Mouse (Mus musculus) adrenal gland, adult 18-20 months (tissue): ENCODE measurements around the gene Ubxn10. TPM values are rescaled to one million over a fixed set of nuclear protein-coding genes. Genes with fewer than 3 reads are reported as not detected.

Experiments used
- DNase-seq, 2 experiments: peaks; one replicate each; pipeline ENCODE4 v3.0.0; 2021 to 2022; ENCODE audit warnings: low spot score in 2 of 2
- total RNA-seq, 2 experiments: library from RNA; stranded (reverse); gene quantifications; 1 replicate in 1 of 2; 2 replicates in 1 of 2; pipeline ENCODE4 v1.2.3; 2021

Ubxn10 gene
- total RNA-seq, 2 experiments from 2014 or later = 0.70 to 0.99 TPM

DNA sequence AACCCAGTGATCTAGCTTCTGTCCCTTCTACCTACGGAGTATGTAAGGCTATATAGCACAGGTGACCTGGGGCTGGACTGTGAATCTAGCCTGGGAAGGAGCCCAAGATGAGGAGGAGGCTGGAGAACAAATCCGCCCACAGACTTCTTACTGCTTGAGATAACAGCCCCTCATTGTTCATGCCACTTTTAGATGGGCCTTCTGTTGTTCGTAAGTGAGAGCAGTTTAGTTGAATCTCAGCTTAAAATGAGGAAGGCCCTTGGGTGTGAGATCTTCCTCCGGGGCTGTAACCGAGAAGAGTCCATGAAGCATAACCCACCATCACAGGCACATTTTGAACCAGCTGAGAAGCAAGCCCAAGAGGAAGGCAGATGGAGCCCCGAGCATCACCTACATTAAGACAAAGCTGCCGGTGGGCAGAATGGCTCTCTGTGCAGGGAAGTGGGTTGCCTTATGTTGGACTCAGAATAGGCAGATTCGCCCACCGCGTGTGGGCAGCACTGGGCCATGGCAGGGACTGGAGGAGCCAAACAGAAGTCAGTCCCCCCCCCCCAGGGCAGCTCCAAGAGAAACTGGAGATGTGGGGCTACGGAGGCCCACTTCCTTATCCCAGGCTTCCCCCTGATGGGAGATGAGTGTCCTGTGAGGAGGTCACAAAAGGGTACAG, 76.9 kb downstream of the Ubxn10 start:
- DNase-seq = no peak

Other genes with a start within 250 kb of the Ubxn10 start
- not detected for gene Vwa5b1, start 101.3 kb downstream of the Ubxn10 start, total RNA-seq
- under 1 TPM in 1 of 2 experiments, not detected in 1; 0.19 TPM for gene Pla2g2c, start 12.4 kb downstream of the Ubxn10 start, total RNA-seq
- gene Pla2g2f, start 20.5 kb upstream of the Ubxn10 start, total RNA-seq = 10 to 100 TPM; 27.9 to 38.5 TPM
- gene Pla2g2d, start 38.6 kb upstream of the Ubxn10 start, total RNA-seq = 1 to 10 TPM; 1.3 to 2.5 TPM
- 10 to 100 TPM; 10.7 to 22.4 TPM for gene Pla2g5, start 126.3 kb upstream of the Ubxn10 start, total RNA-seq
- not detected for gene Gm13030, start 136.8 kb upstream of the Ubxn10 start, total RNA-seq
- 1 to 10 TPM; 1.6 to 3.1 TPM for gene Pla2g2e, start 140.8 kb upstream of the Ubxn10 start, total RNA-seq
- gene Otud3, start 176.8 kb upstream of the Ubxn10 start, total RNA-seq = 10 to 100 TPM; 12.3 to 13.1 TPM
- not detected for gene Rnf186, start 229.9 kb upstream of the Ubxn10 start, total RNA-seq
- 10 to 100 TPM; 15.1 to 19.0 TPM for gene Tmco4, start 235.7 kb upstream of the Ubxn10 start, total RNA-seq